Mouse (Mus musculus): ENCODE data around the gene Pdgfa.

Gene Pdgfa

DNA sequence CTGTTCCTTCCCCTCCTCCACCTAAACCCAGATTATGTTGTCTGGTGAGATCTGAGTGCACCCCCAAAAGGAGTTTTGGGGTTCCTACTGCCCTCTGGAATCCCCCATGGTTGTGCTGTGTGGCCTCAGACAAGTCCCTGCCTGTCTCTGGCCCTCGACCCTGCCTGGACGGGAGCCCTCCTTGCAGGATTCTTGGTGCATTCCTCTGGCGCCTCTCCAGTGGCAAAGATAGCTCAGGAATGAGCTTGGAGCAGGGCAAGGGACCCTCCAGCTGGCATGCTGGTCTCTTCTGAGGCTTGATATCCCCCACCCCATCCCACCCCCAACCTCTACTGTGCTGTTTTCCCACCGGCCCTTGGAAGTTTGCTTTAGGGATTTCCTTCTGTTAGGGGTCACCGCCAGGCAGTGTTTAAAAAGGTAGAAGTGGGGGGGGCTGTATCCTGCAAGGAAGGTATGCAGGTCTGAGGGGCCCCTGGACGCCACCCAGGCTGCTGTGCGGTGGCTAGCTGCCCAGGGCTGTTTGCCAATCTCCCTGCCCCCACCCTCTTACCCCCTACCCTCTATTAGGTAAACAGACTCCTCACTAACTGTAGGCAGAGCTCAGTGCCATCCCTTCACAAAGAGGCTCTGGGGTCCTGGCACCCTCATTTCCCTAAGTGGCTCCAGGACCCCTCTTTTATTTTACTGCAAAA is 31.0 kb downstream of the Pdgfa start:
- in situ Hi-C loops (cut with MboI; ENCODE audit: unreplicated experiment in 2 of 2), result no loop called here

DNA sequence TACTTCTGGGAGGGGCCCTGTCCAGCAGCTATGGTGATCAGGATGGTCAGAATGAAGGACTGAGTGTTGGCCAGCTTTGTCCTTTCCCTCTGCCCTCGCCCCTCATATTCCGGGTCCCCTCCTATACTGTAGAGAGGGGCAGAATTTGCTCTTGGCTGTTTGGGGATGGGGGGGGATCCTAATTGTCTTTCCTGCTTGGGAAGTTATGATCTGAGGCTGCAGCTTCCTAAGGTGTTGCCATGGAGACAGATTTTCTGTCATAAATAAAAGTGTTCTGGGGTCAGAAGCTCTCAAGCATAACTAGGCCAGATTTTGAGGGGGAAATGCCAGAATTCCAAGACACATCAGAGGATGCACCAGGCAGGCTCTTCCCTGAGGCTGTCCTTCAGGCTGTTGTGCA is 31.6 kb downstream of the Pdgfa start:
- in situ Hi-C loops (cut with MboI; ENCODE audit: unreplicated experiment in 2 of 2), result no loop called here

DNA sequence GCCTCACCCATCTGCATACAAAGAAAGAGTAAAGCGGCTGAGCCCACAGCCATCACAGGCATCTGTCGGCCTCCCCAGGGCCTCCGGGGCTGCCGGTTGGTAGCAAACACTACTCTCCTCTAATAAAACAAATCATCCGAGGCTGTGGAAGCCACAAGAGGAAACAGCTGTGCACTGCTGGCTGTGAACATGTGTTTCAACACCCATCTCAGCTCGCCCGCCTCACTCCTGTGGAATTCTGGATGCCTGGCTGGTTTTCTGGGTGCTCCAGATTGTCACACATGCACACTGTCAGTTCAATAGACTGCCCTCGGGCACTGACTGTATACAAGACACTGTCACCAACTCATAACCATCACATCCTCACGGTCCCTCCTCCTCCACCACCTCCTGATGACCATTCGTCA is 40.7 kb downstream of the Pdgfa start:
- in situ Hi-C loops (cut with MboI; ENCODE audit: unreplicated experiment in 2 of 2), result no loop called here

DNA sequence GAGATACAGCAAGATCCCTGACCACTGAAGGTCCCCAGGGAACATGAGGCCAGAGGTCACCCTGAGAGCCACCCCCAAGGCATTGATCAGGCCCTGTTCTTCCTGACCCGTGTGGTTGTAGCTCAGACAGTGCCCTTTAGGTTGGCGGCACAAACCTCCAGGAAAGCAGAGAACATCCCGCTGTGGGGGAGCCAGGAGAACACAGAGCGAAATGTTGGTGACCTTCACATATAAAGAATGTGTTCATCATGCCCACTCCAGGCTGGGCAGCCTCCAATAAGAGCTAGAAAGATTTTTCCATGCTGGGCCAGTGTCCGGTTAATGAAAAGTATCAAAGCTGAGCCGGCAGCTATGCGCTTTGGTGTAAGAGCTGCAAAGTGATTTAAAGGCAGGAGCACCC is 43.2 kb downstream of the Pdgfa start:
- in situ Hi-C loops (cut with MboI; ENCODE audit: unreplicated experiment in 2 of 2), result no loop called here

DNA sequence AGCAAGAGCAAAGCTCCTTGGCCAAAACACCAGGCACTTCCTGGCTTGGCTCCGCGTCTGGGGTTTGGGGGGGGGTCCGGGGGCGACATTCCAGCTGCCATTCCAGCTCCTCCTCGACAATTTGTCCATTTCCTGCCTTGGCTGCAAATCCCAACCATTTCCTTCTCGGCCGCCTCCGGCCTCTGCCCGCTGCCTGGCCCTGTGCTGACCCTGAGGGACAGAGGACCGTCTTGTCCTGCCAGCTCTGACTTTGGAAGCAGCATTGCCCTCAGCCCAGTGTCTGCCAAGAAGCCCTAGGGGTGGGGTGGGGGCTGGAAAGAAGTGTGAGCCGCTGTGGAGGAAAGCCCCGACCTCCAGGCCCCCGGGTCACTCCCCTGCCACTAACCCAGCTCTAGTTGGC is 44.2 kb downstream of the Pdgfa start:
- in situ Hi-C loops (cut with MboI; ENCODE audit: unreplicated experiment in 2 of 2), result no loop called here

DNA sequence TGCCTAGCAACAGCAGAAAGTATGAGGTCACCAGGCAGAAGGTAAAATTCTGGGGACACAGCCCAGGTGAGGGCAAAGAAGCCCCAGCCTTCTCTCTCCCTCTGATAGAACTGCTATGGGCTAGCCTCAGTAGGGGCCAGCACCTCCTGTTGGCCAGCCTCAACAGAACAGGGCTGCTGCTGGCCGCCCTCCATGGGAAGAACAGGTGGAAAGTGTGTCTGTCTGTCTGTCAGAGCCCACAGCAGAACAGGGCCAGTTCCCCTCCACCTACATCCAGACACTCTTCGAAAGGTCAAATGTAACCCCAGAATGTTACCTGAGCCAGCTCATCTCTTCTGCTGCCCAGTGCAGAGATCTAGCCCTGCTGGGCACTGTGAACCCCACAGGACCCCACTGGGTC is 45.9 kb downstream of the Pdgfa start:
- in situ Hi-C loops (cut with MboI; ENCODE audit: unreplicated experiment in 2 of 2), result no loop called here

DNA sequence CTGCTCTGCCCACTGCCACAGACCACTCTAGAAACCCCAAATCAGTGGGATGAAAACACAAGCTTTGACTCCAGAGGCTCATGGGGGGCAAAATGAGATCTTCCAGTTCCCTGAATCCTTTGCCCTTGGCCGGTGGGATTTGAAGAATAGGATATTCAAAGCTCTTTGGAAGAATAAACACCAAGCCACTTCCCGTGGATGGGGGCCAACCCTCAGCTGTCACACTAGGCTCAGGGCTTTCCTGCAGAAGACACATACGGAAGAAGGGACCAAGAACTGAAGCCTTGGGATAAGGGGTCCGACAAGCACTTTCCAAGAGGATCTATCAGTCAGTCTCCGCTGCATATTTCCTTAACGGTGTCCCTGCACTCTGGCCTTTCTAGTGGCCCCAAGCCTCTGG is 48.0 kb downstream of the Pdgfa start:
- in situ Hi-C loops (cut with MboI; ENCODE audit: unreplicated experiment in 2 of 2), result no loop called here

DNA sequence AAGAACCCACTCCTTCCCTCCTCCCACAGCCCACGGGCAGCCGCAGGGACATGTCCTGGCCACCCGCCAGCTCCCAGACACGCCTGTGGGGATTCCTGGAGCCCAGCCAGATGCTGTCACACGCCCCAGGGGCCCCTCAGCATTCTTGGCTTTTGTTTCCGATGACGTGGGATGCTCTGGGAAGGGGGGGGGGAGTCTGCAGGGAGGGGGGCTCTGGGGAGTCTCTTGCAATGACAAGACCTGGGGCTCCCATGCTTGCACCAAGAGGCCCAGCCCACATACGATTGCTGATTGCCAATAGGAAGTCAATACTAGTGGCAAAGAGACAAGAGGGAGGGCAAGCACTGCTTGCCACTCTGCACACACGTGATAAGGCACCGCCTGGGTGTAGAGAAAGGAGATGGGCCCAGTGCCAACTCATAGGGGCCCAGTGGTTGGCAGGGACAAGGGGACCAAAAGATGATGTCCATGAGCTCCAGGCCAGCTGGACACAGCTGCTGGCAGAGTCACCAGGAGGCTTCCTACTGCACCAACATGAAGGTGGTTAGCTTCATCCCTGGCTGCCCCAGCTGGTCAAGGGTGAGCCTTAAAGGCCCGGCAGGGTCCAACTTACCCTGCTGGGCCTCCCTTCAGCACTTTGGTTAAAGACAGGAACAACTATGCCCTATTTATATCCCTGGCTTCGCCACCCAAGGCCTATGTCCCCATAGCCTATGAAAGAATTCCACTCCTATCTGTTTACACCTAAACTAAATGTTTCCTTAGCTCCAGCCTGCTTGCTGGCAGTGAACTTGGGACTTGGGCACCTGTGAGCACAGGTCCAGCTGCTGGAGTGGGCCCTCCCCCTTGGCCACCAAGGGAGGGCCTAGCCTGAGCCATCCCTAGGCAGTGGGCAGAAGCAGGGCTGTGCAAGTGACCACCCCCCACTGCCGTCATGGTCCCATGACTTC is 48.9 kb downstream of the Pdgfa start:
- in situ Hi-C loops (cut with MboI; ENCODE audit: unreplicated experiment in 2 of 2), result no loop called here

DNA sequence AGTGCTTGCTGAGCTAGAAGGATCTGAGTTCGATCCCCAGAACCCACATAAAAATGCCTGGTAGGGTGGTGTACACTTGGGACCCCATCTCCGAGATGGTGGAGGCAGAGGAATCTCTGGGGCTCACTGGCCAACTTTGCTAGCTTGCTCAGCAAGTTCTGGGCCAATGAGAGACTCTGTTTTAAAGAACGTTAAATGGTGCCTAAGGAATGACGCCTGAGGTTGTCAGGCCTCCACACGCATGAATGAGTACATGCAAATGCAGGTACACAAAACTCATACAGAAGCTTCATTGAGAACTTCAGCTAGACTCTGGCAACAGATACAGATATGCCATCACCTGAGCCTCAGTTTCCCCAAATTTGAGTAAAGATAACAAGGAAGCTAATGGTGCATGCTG is 49.7 kb downstream of the Pdgfa start:
- in situ Hi-C loops (cut with MboI; ENCODE audit: unreplicated experiment in 2 of 2), result no loop called here

DNA sequence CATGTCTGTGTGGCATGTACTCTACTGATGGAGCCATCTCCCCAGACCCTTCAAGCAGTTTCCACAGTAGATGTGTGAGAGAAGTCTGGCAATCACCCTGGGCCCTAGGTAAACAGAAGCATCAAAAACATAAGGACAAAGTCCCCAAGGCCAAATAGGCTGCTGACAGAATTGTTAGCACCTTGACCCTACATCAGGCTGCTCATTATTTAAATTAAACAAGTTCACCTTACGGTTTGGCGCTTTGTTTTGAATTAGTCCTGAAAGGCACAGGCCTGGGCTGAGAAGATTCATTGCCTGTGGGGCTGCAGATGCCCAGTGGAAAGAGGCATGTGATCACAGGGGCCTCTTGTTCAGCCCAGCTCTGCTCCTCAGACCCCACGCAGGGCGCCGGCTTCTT is 50.2 kb downstream of the Pdgfa start:
- in situ Hi-C loops (cut with MboI; ENCODE audit: unreplicated experiment in 2 of 2), result no loop called here

DNA sequence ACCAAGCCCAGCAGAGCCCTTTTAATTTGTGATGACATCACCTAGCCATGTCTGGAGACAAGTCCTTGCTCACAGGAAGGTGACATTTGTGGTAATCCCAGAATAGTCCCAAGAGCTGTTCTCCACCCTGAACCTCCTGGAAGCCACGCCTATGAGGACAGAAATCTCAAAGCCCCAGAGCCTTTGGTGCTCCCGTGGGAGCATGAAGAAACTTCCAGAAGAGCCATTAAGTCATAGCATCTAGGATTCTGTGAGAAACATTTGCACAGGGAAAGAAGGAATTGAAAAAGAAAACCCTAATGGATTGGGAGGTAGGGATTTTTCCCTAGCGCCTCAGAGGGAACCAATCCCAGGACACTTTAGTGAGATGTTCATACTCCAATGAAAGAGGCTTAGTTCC is 52.2 kb downstream of the Pdgfa start:
- in situ Hi-C loops (cut with MboI; ENCODE audit: unreplicated experiment in 2 of 2), result no loop called here

DNA sequence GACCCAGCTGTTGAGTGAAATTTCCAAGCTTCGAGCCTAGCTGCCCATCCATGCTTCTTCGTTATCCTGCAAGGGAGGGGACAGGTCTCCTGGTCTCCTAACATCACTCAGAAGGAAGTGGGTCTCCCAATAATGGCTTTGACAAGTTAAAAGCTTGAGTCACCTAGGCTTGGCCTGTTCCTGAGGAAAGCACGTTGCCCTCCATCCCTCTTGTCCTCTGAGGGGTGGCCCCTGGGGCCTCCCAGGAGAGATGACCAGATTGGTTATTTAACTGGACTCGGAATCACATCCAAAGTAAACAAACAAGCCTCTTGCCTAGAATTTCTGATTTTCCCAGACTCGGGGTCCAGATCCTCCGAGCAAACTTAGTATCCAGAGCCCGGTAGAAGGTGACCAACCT is 52.6 kb downstream of the Pdgfa start:
- in situ Hi-C loops (cut with MboI; ENCODE audit: unreplicated experiment in 2 of 2), result no loop called here

DNA sequence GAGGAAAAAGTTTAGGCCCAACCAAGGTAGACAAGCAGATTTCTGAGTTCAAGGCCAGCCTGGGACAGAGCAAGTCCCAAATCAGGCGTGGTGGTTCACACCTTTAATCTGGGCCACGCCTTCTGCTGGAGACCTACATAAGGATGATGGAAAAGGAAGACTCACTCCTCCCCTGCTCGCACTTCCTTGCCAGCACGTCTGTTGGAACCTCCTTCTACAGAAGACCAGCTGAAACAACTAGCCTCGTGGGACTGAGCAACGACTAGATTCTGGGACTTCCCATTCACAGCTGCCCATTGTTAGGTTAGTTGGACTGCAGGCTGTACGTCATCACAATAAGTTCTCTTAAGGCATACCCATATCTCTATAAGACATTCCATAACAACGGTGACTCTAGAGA is 55.3 kb downstream of the Pdgfa start:
- in situ Hi-C loops (cut with MboI; ENCODE audit: unreplicated experiment in 2 of 2), result no loop called here

DNA sequence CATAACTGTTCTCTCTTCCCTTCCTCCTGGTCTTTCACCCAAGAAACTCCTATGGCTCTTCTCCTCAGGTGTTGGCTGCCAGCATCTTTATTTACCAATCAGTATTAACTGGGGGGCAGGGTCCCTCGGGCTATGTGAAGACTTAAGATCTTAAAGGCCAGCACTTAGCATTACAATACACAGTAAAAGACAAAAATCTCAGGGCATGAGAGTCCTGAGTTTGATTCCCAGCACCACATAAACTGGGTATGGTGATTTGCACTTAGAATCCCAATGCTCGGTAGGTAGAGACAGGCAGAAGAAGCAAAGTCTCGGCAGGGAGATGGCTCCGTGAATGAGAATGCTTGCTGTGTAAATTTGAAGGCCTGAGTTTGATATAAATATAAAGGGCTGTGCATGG is 56.6 kb downstream of the Pdgfa start:
- in situ Hi-C loops (cut with MboI; ENCODE audit: unreplicated experiment in 2 of 2), result no loop called here

DNA sequence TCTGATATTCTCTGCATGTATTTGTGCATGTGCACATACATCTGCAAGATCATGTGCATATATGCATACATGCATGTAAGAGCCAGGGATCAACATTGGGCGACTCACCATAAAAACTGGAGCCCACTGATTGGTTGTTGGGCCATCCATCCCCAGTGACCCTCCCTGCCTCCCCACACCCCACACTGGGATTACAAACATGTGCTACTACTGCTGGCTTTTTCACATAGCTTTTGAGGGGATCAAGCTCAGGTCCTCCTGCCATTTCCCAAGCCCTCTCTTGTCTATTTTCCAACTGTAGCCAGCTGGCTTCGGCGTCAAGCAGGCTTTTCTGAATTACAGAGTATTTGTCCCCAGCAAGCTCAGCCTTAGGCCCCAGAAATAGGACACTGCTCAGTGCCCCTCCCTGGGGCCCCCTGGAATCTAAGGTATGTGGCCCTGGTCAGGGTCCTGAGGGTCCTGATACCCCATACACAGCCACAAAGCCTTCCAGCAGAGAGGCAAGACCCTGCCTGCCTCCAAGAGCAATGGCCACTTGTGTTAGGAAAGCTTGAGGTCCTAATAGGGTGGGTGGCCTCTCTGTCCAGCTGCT is 58.5 kb downstream of the Pdgfa start:
- in situ Hi-C loops (cut with MboI; ENCODE audit: unreplicated experiment in 2 of 2), result no loop called here

DNA sequence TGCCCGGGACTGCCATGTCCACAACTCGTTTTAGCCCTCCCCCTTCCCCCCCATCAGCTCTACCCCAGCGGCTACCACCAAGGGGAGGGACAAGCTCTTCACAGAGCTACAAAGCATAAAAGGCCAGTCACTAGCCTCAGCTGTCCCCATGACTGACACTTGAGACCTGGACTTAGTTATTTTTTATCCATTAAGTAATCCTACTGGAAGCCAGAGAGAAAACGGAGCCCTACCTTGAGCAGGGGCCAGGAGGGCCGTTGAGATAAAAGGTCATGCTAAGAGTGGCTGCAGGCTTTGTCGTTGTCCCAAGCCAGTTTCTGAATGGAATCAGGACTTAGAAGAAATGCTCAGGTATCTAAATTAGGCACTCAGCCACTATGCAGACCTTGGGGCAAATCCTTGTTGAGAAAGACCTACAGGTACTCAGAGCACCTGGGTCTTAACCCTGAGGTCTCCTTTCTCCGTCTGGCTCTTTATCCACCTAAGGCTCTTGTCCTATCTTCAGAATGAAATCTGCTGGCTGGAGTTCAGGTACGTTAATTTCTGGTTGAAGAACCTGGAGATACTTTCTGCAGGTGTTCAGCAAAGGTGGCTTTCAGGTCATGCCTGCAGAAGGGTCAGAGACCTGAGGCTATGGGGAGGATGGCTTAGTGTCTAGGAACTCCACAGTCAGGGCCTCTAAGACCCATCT is 60.6 kb downstream of the Pdgfa start:
- in situ Hi-C loops (cut with MboI; ENCODE audit: unreplicated experiment in 2 of 2), result no loop called here

DNA sequence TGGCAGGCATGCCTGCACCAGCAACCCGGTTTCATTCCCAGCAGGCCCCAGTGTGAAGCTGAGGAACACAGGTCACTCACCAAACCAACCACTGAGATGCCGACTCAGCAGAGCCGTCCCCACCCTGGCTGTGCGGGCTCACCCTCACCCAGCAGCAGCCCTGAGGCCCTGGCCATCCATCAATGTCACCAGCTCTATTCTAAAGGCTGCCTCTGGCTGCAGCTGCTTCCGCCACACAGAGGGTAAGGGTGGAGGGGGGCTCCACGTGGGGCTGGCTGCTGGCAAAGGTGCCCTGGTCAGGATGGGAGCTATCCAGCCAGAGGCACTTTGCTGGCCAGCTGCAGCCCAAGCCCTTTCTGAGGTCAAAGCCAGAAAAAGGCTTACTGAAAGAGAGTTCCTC is 62.6 kb downstream of the Pdgfa start:
- in situ Hi-C loops (cut with MboI; ENCODE audit: unreplicated experiment in 2 of 2), result no loop called here

DNA sequence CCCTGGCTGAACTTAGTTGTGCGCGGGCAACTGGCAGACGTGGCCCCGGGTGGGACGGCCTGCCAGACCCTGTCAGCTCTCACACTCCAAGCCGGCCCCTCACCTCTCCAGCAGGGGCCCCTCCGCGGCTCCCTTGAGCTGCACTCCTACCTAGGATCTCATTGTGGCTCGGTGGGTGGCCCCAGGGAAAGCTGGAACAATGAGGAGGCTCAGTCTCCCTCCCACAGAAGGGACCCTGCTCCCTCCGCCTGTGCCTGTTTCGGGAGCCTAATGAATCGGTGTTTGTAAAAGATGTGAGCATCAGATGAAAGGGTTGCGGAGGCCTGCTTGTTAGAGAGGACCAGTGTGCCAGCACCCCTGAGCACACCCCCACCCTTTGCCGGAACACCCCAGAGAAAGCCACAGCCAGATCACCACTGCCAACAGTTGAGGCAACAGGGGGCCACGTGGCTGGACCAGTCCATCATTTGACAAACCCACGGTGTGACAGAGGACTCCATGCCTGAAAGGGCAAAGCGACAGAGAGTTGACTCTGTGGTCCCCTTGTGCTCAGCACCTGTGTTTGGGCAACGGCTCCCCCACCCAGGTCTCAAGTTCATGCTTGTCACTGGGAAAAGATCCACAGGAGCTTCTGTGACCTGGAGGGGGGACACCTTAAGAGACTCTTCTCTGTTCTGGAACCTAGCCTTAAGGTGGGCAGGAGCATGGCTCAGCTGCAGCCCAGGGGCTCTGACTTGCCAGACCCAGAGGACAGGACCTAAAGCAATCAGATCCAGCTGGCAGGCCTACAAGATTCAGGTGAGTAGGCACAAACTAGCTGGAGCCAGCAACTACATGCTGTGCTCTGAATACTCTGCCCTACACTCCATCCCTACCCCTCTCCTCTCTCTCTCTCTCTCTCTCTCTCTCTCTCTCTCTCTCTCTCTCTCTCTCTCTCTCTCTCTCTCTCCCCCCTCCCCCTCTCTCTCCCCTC is 64.4 kb downstream of the Pdgfa start:
- in situ Hi-C loops (cut with MboI; ENCODE audit: unreplicated experiment in 2 of 2), result no loop called here

DNA sequence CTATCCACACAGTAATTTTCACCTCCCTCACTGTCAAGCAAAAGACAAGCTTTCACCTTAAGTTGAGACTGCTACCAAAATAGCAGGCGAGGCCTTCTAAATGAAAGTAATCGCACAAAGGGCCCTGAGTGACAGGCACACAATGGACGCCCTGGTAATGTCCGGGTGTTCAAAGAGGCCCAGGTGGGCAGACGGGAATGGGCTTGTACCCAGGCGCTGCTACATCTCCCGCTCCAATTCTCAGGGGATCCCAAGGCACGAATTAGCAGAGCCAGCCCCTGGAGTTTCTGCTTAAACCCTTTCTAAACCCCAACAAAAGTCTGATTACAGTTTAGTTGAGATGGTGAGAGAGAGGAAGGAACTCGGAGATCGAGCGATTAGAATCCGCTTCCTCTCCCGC is 65.3 kb downstream of the Pdgfa start:
- in situ Hi-C loops (cut with MboI; ENCODE audit: unreplicated experiment in 2 of 2), result no loop called here

DNA sequence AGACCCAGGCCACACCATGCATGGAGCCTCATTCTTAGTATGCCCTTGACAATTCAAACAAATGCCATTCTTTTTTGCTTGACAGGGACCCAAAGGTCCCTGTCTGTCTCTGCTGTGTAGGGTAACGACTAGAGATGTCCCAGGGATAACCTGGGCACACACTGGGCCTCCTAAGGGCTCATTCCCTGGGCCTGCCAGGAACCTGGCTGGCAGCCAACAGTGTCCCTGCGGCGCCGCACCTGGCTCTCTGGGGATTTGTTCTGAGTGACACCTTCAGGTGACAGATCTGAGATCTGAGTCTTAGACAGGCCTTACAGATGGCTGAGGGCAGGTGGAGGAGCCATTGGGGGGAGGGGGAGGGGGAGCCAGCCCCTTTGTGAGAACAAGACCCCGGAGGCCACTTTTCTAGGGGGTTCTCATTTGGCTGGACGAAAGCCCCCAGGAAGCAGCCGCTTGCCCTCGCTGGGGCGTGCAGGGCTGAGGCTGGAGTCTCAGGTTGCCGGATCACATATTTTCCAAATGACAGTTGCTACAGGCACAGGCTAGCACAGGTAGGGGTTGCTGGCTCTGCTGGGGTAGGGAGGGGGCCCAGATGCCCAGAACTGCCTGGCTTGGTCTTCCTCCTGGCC is 67.2 kb downstream of the Pdgfa start:
- in situ Hi-C loops (cut with MboI; ENCODE audit: unreplicated experiment in 2 of 2), result no loop called here

Measured in v-Abl transformed pro-B cells (cell line).